Mouse (Mus musculus) stomach, adult 2 months (tissue): ENCODE measurements around the gene Gm9857. TPM values are rescaled to one million over a fixed set of nuclear protein-coding genes. Genes with fewer than 3 reads are reported as not detected.

ENCODE experiments used
- polyA plus RNA-seq: library from polyadenylated mRNA; depleted of rRNA; stranded (reverse); fragments of >200 nt; gene quantifications from 2 replicates; pipeline ENCODE4 v1.2.3, GENCODE M21; 2012; rRNA removed

Gm9857 gene
- polyA plus RNA-seq, result 0.90 TPM in 1 of 2 replicates, not detected in the other

DNA sequence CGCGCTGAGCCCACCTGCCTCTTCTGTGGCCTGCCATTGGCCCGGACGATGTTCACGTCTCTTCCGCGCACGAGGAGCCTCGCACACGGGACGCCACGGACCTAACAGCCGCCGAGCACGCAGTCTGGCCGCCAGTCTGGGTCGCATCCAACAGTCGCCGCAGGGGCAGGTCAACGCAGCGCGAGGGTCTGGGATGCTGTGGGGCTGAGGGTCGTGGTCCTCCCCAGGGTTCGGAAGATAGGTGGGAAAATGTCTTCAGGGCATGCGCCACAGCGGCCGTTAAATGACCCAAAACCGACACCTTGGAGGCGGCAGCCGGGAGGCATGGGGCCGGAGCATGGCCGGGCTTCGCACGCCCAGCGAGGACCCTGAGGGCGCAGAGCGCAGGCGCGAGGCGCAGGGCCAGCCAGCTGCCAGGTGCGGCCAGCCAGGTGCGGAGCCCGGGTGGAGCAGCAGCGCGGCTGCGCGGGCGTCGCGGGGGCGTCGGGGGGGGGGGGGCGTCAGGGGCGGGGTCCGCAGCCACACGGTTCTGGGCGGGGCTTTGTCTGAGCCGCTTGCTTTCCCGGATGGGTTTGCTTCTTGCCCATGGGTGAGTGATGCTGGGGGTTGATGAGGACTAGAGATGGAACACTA, at the start of gene Gm9857:
Gm9857 (minus strand) TSS at position 445 of the 633 bp plus-strand sequence.

GRCm38 (mm10) chr3:108939573-108939972, 672 bp downstream of the Gm9857 start, which contains the start of gene Henmt1:
TSS of gene Henmt1 (plus strand) at chr3:108939873.

DNA sequence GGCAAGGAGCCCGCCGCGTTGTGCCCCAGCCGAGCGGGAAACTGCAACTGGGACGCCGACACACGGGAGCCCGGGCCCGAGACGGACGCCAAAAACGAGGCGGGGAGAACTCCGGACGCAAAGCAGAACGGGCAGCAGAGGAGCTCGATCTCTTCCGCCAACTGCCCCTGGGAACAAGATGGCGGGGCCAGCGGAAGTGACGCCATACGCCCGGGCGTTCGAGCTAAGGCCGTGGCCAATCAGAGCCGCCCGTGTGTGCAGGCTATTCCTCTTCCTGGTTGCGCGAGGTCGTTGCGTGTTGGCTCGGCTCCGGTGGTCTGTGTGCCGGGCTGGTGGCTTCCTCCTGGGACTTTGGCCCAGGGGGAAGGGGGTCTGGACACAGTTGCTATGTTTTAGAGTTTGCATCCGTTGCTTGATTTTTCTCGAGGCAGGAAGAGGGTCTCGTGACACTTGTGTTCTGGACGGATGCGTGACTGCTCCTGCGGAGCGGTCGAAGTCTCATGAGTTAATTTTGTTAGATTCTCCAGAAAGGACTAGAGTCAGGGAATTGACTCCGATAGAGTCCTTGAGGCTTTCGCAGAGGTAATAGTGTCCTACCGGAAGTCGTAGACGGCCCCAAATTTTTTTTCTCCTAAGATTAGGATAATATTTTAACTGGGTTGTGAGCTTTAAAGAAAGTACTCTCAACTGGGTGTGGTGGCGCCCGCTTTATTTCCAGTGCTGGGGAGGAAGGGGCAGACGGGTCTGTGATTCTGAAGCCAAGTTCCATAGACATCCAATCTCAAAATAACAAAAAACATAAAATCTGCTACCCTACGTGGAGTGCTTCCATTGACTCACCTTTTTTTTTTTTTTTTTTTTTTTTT, 28.5 kb downstream of the Gm9857 start, which contains the start of gene Prpf38b:
Prpf38b (minus strand) TSS at position 180 of the 866 bp plus-strand sequence.

Other genes starting within 250 kb of the Gm9857 start
- gene Gpsm2, start 218.1 kb downstream of the Gm9857 start, polyA plus RNA-seq, result 2.4 TPM in 2 replicates
- not detected in 2 replicates for gene Aknad1, start 200.8 kb downstream of the Gm9857 start, polyA plus RNA-seq
- gene Stxbp3, start 99.9 kb downstream of the Gm9857 start, polyA plus RNA-seq, result 0.57 and 1.3 TPM in 2 replicates
- gene Fndc7, start 50.4 kb downstream of the Gm9857 start, polyA plus RNA-seq, result 0.06 and 0.17 TPM in 2 replicates
- gene Prpf38b, start 28.7 kb downstream of the Gm9857 start, polyA plus RNA-seq, result 19.2 and 37.7 TPM in 2 replicates
- not detected in 2 replicates for gene Henmt1, start 572 bp downstream of the Gm9857 start, polyA plus RNA-seq
- gene Fam102b, start 87.2 kb upstream of the Gm9857 start, polyA plus RNA-seq, result 0.55 and 0.90 TPM in 2 replicates
- gene Slc25a54, start 140.0 kb upstream of the Gm9857 start, polyA plus RNA-seq, result not detected in 2 replicates
- gene Slc25a24, start 182.7 kb upstream of the Gm9857 start, polyA plus RNA-seq, result 3.3 and 7.1 TPM in 2 replicates